Mouse (Mus musculus) CD4-positive helper T cell, adult 2 months (primary cell): Measurements from ENCODE around the gene Lrrc51.

Experiments
- DNase-seq: peaks from one replicate; pipeline ENCODE4 v3.0.0-alpha.2; 2012; ENCODE audit warnings: low read depth, missing footprints, low spot score

Lrrc51 gene

DNA sequence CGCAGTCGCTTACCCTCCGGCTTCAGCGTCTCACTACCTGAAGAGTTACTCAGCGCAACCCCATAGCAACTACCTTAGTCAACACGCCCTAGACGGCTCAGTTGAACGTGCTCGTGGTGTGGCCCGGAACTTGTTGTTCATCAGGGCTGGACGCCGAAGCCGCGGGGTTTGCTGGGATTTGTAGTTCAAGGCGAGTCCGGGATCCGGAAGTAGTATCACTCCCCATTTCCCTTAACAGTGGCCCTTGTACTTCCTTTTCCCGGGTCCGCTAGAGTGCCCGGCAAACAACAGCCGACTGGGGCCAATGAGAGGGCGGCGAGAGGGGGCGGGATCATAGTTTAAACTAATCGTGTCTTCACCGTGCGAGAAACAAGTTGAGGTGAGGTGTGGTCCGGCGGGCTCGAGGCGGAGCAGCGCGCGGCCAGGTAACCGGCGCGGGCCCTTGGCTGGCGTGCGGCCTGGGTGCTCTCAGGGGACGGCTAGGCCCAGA lies at the start of gene Lrrc51, which contains the start of gene Numa1:
TSS of gene Lrrc51 (minus strand) at position 145 of the 490 bp plus-strand sequence.
TSS of gene Numa1 (plus strand) at position 361 of the 490 bp plus-strand sequence.
- DNase-seq: peak; percentile 97

DNA sequence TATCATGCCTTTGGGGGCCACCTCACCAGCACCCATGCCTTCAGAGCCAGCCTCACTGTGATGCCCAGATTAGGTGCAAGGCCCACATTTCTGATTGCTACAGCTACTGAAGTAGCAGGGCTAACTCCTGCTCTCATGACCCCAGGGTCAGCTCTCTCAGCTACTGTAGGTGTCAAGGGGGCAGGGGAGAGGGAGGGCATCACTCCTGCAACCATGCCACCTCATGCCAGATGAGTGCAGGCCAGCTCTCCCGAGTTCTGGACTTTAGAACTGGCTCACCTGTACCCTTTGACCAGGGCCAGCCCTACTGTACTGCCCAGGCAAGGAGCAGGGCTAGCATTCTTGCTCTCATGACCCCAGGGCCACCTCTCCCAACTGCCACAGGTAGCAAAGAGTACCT lies 49.0 kb upstream of the Lrrc51 start:
- DNase-seq: no peak

DNA sequence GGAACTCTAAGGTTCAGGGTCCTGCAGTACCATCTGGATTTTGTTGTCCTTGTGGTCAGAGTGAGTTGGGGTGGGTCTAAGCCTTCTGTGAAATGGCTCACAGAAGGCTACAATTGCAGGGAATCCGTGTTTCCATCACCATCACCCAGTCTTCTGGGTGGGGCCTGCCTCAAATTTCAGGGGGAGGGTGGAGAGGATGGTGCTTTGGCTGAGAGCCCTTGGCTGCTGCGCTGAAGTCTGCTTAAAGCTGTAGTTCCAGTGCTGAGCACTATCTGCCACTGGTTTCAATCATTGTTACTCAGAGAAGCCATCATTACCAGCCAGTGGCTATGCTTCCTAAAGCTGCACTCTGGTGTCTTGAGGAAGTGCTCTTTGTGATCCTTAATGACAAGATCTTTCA lies 40.8 kb upstream of the Lrrc51 start:
- no peak for DNase-seq

DNA sequence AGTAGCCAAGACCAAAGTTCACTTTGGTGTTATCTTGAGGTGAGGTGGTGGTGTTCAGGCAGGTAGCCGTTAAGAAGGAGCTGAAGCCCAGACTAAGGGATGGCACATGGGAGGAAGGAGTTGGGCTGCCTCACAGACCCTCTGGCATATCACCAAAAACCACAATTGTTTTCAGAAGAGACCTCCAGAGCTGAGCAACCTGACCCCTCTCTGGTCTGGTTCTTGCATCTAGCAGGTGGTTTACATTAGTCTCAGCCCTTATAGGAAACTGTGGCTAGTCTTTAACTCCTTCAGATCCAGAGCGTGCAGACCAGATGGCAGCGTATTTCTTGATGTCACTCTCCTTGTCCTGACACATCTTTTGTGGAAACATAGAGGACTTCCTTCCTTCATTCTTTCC lies 40.0 kb upstream of the Lrrc51 start:
- no peak for DNase-seq

DNA sequence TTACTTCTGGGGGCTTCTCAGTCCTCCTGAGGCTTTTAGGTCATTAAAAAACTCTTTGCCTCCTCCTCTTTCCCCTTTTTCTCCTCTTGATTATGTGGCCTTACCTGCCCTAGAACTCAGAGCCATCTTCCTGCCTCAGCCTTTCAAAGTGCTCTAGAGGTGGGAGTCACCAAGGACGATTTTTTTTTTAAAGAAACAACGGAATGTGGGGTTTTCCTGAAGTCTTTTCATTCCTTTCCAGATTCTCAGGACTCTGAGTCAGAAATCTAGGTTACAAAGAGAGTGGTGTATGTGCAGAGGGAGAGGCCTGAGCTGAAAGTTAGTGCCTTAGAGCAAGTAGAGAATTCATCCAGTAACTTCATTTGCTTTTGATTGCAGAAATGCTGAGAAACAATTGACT lies 38.0 kb upstream of the Lrrc51 start:
- DNase-seq: no peak

DNA sequence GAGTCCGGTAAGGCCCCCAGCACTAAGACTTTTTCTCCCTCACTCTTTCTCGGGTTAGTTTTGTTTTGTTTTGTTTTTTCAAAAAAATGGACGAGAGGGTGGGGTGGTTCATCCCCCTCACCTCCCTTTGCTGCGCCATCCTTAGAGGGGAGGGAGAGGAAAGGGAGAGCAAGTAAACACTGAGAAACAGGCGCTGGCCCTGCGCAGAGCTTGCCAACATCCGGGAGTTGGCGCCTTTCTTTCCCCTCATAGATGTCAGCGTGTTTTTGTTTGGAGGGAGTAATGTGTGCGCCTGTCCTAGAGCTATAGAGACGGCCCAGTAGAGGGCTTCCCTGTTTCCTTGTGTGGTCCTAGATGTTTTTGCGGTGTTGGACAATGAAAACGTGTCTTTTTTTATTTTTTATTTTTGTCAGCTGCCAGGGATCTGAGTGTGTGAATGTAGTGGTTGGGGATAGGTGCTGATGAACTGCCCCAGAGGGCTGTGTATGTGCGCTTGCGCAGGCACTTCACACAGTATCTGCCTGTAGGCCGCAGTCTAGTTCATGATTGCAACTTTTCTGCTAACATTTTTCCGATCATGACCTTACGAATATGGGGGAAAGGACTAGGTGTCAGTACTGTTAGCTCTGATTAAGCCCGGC lies 37.2 kb upstream of the Lrrc51 start:
- DNase-seq: peak; percentile 86

DNA sequence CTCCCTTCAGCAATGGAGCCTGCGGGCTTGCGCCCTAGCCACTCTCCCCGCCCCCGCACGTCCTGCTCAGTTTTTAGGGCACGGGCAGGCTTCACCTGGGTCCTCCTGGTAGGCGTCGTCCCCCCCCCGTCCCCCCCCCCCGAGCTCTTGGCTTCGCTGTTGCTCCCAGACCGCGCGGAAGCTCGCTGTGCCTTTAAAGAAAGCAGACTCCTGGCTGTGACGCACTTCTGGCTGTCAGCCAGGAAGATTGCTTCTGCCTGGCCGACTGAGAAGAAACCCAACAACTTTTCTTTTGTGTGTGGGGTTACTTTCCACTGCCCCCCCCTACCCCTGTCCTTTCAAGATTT lies 36.7 kb upstream of the Lrrc51 start:
- peak; percentile 94 for DNase-seq

DNA sequence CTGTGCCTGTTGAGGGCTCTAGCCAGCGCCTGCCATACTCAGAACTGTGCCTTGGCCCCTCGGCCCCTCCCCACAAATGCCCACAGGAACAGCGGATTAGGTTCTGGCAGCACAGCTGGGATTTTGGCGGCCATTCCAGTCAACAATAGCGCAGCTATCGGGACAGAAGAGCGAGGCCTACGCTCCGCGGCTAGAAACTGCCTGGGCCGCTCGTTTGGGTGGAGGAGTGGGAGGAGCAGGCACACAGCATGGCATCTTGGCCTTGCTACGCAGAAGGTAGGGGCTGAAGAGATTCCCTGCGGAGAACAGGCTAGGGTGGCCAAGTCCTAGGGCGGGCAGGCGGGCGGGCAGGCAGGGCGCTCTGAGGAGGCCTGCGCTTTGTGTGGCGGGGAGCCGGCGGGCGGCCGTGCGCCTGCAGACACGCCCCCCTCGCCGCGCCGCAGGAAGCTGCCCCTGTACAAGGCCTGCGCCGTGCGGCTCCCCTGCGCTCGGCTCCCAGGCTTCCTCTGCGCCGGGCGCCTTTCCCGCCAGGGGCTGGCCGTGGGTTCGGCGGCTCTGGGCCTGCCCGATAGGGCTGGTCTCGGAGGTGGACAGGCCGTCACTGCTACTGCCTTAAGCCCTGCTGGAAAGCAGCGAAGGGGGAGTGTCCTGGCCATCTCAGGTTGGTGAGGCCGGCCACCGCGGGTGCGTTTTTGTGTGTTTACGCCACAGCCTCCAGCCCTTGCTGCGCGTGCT lies 36.2 kb upstream of the Lrrc51 start:
- peak; percentile 88 for DNase-seq

DNA sequence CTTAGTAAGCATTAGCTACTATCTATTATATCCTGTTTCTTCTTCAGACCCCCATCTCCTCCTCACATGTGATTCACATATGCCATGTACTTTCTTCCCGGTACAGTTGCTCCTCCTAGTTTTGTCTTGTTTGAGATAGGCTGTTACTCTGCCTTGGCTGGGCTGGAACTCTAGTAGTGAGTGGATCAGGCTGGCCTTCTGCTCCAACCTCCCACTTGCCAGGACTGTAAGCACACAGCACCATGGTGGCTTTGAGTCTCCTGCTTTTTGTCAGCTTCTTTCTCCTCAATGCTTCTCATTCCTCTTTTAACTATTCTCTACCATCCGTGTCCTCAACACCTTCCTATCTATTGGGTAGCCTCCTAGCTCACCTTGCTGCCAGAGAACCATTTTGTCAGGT lies 35.1 kb upstream of the Lrrc51 start:
- no peak for DNase-seq

DNA sequence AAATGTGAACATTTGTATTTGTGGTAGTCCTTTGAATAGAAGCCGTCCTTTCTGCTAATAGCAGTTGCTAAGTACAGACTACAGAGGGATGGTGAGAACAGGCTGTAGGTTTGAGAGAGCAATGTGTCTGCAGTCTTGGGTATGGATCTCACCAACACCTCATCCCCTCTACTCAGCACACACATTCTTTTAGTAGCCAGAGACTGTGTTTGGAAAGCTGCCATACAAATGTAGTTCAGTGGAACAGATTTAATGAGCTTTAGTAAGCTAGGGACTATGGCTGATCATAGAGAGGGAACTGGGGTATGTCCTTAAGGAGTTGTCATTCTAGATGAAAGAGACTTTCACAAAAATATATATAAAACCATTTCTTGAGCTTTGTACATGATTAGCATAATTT lies 33.6 kb upstream of the Lrrc51 start:
- DNase-seq: no peak

DNA sequence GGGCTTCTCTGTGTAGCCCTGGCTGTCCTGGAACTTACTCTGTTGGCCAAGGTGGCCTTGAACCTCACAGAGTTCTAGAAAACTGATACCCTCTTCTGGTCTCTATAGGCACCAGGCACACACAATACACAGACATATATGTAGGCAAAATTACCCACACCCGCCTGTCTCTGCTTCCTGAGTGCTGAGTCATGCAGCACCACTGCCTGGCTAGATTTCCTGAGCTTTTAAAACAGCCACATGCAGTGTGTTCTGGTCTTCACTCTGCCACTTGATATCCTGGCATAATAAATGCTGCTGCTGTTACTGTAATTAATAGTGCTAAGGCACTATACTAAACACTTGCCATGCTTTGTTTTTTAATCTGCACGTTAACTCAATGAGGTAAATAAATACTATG lies 31.9 kb upstream of the Lrrc51 start:
- peak; percentile 38 for DNase-seq

DNA sequence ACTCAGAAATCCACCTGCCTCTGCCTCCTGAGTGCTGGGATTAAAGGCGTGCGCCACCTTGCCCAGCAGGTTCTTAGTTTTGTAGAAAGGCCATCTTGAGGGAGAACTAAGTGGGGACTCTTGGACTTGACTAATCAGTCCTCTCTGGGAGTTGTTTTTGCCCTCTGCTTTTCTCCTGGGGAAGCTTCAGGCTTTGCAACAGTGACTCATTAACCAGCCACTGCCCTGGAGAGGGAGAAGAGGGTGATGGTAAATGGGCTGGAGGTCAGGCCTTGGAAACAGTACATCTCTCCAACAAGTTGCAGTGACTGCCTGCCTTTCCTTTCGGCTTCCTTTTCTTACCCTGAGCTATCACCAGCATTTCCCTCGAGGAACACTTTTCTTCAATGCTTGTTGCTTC lies 30.9 kb upstream of the Lrrc51 start:
- DNase-seq: no peak

DNA sequence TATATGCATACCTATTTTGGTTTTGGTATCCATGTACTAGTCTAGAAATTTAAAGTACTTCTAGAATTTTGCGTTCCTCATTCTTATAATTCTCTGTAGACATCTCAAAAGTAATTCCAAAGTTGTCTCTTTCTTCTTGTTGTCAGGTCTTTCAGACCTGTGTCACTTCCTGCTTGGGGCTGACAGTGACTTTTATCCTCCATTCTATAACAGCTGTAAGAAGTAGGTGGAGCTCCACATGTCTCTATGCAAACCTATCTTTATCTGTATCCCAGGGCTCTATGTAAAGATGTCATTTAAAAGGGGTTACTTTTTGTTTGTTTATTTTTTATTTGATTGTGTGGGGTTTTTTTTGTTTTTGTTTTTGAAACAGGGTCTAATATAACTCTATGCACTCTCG lies 29.9 kb upstream of the Lrrc51 start:
- no peak for DNase-seq

DNA sequence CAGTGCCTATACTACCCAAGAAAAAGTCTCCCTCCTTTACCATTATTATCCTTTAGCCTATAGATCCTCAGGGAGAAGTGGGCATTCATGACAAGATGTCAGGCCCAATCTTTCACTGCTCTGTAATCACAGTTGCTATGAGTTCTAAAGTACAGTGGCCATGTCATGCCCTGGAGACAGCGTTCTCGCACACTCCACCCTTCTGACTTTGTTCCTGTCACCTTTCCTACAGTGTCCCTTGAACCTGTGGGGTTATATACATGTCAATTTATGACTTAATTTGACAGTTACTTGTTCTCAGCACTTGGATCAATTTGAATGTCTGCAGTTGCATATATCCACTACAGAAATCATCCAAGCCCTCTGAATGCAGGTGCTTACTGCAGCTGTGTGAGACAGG lies 29.1 kb upstream of the Lrrc51 start:
- no peak for DNase-seq

DNA sequence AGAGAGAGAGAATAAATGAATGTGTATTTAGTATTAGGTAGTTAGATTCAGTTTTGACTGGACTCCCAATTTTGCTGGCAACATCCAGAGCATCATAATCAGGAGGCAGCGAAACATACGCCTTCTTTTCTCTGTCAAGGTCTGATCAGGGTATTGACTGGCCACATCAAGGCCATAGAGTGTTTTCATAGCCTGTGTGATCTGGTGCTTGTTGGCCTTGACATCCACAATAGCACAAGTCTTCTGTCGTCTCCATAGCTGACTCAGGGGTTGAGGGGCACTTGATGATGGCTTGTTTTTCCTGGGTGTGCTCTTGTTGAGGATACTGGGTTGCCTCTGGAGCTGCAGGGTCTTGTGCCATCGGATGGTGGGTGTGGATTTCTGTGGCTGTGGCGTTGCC lies 23.2 kb upstream of the Lrrc51 start:
- no peak for DNase-seq

DNA sequence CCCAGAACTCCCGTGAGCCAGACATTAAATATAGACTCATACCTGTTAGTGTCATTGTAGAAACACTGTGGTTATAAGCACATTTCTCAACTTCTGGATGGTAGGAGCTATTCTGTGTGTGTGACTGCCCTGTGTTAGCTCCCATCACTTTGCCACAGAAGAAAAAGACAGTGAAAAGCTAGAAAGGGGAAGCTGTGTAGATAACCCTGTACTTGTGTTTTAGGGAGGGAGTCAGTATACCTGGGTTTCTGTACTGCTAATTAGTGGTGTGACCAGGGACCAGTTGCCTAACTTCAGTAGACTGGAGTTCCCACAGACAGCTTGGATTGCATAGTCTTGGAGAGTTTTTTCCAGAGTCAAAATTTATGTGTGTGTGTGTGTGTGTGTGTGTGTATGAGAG lies 22.8 kb upstream of the Lrrc51 start:
- DNase-seq: no peak

DNA sequence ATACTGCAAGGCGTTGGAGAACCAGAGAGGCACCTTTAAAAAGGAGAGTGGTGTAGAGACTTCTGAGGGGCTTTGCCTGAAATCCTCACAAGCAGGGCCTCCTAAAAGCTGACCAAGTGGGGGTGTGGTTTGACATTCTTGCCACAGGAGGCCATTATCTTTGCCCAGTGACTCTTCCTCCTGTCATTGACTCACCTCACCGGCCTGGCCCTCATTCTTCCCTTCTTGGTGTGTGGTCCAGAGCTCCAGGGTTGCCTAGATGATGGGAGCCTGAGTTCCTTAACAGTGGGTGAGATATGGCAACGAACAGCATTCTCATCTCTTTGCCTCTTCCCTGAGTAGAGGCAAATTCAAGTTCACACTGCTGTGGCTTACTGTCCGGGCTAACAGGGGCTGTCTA lies 22.2 kb upstream of the Lrrc51 start:
- no peak for DNase-seq

DNA sequence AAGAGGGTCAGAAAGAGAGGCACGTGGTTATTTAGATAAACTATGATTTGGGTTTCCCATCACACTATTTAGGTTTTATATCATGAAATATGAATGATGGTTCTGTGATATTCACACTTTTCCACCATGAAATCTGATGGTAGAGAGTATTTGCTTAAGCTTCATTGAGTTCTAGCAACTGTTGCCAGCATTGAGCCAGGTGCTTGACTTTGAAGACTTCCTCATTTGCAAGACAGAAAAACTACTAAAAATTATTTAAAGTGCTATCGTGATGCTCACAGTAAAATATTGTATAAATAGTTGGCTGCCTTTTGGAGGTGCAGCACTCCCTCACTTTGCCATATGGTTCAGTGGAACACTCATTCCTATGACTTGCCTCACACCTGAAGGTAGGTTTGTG lies 21.6 kb upstream of the Lrrc51 start:
- no peak for DNase-seq

DNA sequence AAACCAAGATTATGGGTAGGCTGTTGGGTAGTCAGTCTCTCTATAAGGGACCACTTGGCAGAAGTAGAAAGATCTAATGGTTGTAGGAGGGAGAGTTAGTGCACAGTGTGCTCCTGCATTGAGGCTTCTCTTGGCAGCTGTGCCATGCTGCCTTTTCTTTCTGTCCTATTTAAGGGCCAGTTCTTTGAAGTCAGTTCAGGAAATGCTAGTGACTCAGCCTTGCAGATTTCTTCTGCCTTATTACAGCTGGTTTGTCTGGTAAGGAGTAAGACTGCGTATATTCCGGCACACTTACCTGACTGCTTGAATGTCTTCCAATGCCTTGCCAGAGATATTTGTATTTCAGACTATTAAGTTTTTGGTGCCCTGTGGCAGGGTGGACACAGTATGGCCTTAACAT lies 20.5 kb upstream of the Lrrc51 start:
- no peak for DNase-seq

DNA sequence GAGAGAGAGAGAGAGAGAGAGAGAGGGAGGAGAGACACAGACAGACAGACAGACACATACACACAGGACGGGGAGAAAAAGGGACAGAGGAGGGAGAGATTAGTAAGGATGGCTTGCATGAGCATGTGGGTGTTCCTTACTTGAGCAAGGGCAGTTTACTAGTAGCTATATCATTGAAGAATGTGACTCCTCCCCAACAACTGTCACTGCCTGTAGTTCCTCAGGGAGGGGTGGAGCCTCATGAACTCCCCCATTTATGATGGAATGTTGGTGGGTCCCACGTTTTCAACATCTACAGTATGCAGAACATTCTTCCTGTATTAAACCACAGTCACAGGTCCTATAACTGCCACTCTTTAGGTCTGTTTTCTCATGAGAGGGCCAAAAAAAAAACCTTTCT lies 18.4 kb upstream of the Lrrc51 start:
- no peak for DNase-seq

DNA sequence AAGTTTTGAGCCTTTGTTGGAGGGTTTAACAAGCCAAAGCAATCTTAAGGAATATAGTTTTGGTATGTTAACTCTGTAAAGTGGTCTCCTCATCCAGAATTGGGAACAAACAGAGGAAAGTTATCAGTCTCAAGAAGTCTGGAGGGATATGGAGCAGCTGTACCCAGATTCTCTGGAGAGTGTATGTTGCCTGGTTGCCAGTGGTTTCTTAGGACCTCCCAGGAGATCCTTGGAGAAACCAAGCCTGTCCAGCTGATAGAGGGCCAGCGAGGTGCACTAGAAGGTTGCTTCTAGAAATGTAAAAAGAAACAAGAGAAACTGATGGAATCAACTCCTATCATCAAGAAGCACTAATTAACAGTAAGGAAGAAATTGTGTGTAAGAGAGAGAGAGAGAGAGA lies 18.0 kb upstream of the Lrrc51 start:
- DNase-seq: no peak

DNA sequence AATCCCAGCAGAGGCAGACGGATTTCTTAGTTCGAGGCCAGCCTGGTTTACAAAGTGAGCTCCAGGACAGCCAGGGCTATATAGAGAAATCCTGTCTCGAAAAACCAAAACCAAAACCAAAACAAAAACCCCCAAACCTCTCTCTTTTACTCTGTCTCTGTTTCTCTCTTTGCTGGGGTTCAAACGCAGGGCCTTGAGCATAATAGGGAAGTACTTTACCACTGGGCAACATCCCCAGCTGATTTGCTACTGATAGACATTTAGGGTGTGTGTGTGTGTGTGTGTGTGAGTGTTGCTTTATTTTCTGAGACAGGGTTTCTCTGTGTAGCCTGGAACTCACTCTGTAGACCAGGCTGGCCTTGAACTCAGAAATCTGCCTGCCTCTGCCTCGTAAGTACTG lies 15.3 kb upstream of the Lrrc51 start:
- peak; percentile 33 for DNase-seq

DNA sequence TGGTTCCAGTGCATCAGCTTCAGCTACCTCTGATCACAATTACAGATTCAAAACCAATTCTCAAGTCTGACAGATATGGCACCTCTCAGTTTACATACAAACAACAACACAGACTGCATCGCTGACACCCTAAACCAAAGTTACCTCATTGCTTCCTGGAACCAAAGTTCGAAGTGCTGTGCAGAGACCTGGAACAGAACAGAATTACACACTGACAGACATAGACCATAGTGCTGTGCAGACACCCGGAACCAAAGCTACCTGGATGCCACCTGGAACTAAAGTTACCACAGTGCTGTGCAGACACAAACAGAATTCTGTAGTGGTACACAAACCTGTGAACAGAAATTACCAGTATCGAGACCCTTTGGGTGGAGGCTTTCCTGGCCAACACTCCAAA lies 6.1 kb upstream of the Lrrc51 start:
- no peak for DNase-seq
